Mouse (Mus musculus) megakaryocyte, adult 5-6 weeks (primary cell): ENCODE measurements at regions not wholly inside any gene's neighbourhood (a gene's known extent, or its start where the extent isn't known, plus 50 kb on each side); places are given as distances from the start of the nearest gene placed in this dataset.

Source experiments
- ATAC-seq: 2 replicates; pipeline ENCODE4 v1.8.0; 2016; ENCODE audit warnings: mild to moderate bottlenecking, inconsistent platforms; ENCODE audit not compliant: poor library complexity, severe bottlenecking

DNA sequence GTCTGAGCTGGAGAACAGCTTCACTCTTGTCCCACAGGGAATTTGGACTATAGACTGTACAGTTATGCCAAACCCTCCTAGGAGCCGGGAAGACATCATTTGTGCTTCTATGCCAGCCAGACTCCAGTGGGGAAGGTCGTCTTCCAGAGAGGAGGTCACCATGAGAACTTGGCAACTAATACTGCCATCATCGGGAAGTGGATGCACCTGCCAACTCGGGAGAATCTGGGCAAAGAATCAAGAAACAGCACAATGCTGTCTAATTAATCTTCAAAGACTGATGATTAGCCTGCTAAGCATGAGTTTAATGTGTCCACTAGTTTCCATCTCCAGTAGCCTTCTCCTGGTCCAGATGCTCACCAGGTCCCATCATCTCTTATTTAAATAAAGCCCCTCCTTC, 374.8 kb downstream of the Gm9195 start:
- ATAC-seq, result no peak

GRCm38 (mm10) chr14:72113377-72113993, 378.2 kb downstream of the Gm9195 start:
- no peak for ATAC-seq

- no peak for ATAC-seq
Measured at GRCm38 (mm10) chr14:72110689-72111088, 380.9 kb downstream of the Gm9195 start.

- ATAC-seq, result no peak
Measured at GRCm38 (mm10) chr14:72091579-72091978, 400.1 kb downstream of the Gm9195 start.

- no peak for ATAC-seq
Measured at GRCm38 (mm10) chr14:72081473-72081872, 410.2 kb downstream of the Gm9195 start.

- ATAC-seq, result no peak
Measured at GRCm38 (mm10) chr14:72064111-72064812, 427.4 kb downstream of the Gm9195 start.

GRCm38 (mm10) chr14:72042881-72043236, 448.8 kb downstream of the Gm9195 start:
- ATAC-seq, result no peak

GRCm38 (mm10) chr14:72042112-72042880, 449.3 kb downstream of the Gm9195 start:
- ATAC-seq, result no peak

DNA sequence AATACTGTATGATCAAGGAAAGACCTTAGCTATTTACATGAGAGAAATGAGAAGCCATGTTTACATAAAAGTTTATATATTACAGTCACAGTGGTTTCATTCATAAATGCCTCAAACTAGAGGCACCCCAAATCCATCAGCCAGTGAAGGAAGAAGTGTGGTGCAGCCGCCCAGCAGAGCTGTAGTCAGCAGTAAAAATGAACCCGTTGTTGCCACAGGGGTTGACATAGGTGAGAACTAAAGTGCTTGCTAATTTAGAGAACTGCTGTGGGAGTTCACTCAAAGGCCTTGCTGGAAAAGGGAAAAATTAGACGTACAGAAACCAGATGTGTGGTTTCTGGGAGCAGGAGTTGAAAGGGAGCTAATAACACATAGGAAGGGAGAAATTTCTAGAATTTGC, 461.2 kb downstream of the Gm9195 start:
- no peak for ATAC-seq

- no peak for ATAC-seq
Measured at GRCm38 (mm10) chr14:72027362-72028020, 464.1 kb downstream of the Gm9195 start.

DNA sequence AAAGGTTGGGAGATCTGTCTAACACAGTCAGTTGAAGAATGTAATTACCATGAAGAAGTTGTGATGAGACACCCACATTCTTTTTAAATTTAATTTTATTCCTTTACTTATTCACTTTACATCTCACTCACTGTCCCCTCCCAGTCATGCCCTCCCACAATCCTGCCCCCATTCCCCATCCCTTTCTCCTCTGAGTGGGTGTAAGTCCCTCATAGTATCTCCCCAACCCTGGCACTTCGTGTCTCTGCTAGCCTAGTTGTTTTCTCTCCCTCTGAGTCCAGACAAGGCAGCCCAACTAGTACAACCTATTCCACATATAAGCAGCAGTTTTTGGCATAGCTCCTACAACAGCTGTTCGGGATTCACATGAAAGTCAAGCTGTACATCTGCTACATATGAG, 487.3 kb downstream of the Gm9195 start:
- no peak for ATAC-seq

GRCm38 (mm10) chr14:72002205-72003138, 489.2 kb downstream of the Gm9195 start:
- ATAC-seq, result no peak

- no peak for ATAC-seq
Measured at GRCm38 (mm10) chr14:71973016-71973415, 518.6 kb downstream of the Gm9195 start.

DNA sequence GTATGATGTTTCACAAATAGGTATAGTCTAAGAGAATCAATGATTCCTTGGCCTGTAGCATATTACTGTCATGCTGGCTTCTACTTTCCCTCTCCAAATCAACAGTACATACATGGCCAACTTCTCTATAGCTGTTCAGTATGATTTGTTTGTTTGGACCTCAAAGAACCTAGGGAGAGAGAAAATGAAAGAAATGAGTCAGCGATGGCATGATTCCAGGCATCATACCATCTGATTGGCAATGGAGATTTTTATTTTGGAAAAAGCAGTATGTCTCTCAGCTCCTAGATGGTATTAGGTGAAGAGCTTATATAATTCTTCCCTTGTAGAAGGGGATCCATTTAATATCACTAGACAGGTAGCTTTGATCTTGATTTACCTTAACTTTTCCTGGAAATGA, 519.1 kb downstream of the Gm9195 start:
- ATAC-seq, result no peak

DNA sequence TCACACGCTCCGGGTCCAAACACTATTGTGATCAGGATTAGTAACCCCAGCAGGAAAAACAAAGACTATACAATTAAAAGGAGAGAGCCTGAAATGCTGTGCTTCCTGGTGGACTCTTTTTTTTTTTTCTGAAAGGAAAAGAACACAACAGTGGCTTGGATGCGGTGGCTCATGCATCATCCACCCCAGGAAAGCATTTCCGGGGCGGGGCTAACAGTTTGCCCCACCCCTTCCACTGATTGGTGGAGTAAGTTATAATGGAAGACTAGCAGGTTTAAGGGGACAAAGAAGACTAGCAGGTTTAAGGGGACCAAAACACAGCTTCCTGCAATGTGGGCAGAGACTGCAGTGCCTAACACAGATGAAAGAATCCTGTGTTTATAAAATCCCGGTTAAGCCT, 524.0 kb downstream of the Gm9195 start:
- ATAC-seq, result no peak

DNA sequence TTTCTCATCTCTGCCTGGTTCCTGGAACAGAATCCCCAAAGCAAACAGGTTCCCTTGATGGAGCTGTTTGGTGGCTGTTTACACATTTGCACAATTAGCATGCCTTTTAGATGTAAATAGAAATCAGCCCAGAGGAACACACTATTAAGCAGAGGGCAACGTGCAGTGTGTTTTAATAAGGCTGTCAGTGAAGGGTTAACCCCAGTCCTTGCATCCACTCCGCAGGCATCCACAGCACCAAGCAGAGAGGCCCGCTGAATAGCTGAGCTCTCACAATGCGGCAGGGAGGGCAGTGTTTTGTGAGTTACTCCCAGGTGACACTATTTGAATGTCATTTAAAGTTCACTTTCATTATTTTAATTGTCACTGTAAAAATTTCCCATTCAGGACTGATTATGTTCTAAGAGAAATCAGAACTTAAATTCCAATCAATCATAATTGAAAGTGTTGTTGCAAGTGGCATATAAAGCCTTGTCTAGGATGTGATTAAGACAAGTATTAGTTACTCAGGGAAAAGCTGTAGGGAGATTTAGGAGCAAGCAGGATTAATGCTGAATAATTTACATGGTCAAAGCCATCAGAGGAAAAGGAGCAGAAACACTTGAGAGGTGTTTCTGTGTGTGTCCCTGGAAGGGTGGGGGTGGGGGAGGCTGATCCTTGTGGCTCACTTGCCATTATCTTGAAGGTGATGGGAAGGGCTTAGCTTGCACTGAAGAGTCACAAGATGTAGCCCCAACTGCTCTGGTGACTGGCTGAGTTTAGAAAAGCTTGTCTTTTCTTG, 528.1 kb downstream of the Gm9195 start:
- no peak for ATAC-seq

GRCm38 (mm10) chr14:71948701-71949100, 542.9 kb downstream of the Gm9195 start:
- no peak for ATAC-seq

- no peak for ATAC-seq
Measured at GRCm38 (mm10) chr14:71937157-71937485, 554.5 kb downstream of the Gm9195 start.

- ATAC-seq, result no peak
Measured at GRCm38 (mm10) chr14:71936373-71937156, 555.1 kb downstream of the Gm9195 start.
